Mouse (Mus musculus) erythroid progenitor cell, adult 5-6 weeks (primary cell): ENCODE results near the gene Magi1. TPM values are rescaled to one million over a fixed set of nuclear protein-coding genes. Genes with fewer than 3 reads are reported as not detected.
"Not testable (repeated sequence)": the region's sequence is repeated elsewhere in the genome, so short reads cannot be mapped to it uniquely, and the experiment has no call there.

ENCODE experiments used
- ATAC-seq: replicated peaks from 2 replicates; pipeline ENCODE4 v1.8.0; 2016; ENCODE audit warnings: moderate number of reproducible peaks, mild to moderate bottlenecking, moderate TSS enrichment, inconsistent platforms; ENCODE audit not compliant: poor library complexity, low FRiP score, severe bottlenecking
- total RNA-seq, 2 experiments: library from RNA; stranded (forward) in 1 of 2; stranded (reverse) in 1 of 2; fragments of 150-400 nt in 1 of 2; fragments of 186-747, 209-891 nt in 1 of 2; gene quantifications; 2 replicates each; pipeline versions ENCODE4 v1.2.3 to v1.2.4; 2015 to 2017; ENCODE audit warnings: low replicate concordance in 2 of 2

Magi1 gene
- total RNA-seq, 2 experiments from 2014 or later: not detected

DNA sequence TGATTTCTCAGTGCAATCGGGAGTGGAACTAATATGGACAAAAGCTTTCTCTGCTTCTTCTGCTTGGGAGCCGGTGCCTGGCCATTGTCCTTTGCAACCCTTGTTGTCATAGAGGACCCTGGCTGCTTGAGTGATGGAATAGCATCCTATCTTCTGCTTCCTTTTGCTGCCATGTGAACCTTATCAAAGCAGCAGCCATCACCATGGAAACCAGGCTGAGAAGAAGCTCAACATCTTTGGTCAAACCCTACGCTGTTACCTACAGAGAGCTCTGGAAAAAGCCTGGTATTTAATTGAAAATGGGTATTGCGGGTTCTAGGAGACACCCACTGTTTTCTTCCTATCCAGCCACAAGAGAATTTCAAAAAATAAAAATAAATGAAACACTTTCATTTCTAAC lies 263.2 kb downstream of the Magi1 start:
- no peak for ATAC-seq

DNA sequence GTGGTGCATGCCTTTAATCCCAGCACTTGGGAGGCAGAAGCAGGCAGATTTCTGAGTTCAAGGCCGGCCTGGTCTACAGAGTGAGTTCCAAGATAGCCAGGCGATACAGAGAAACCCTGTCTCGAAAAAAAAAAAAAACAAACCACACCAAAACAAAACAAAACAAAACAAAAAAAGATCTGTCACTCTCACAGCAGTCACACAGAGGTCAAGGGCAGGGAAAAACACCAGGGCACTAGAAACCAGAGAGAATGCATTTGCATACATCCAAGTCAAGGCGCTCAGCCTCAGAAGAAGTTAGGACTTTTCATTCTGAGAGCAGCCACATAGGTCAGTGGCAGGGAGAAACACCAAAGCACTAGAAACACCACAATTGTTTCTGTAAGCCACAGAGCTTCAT lies 263.8 kb downstream of the Magi1 start:
- ATAC-seq: no peak

DNA sequence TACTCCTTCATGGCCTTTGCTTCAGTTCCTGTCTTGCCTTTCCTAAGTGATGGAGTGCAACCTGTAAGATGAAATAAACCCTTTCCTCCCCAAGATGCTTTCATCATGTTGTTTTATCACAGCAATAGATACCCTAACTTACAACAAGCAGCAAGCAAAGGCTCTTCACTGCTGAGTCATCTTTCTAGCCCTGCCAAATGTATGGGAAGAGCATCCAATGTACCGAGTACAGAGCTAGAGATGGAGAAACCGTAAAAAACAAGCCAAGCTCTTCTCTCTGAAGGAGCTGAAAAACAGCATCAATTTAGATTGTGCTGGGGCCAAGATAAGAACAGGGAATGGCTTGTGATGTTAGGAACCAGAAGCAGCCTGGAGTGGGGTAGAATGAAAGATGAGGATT lies 270.0 kb downstream of the Magi1 start:
- ATAC-seq: no peak

DNA sequence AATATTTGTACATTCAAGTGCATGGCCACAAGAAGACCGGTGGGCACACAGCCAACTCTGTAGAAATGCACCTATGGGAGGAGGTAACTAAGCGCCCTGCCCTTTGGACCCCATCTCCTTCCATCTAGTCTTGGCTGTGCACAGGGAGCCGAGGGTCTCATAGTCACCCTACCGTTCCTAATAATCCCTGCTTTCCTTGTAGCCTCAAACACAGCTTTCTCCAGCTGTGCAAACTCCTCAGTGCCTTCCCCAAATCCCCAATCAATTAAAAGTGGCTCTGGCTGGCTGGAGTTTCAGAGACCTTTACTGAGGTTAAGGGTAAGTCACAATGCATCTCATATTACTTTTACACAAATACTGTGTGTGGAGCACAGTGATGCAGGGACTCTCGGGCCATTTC lies 271.8 kb downstream of the Magi1 start:
- no peak for ATAC-seq

DNA sequence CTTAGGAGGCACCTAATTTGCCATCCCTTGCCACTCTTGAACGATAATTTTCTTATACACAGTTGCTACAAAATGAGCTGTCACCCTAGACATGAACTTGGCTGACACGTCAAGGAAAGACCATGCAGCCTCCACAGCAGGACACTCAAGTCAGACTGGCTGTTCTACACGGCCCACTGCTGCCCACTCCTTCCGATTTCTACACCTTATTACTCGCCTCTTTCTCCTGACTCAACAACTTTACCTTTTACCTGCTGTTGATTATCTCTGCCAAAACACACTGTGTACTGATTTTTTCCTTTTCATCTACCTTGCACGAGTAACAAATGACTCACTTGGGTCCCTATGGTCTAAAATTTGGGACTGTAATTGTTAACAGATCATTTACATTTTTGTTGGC lies 272.2 kb downstream of the Magi1 start:
- no peak for ATAC-seq

DNA sequence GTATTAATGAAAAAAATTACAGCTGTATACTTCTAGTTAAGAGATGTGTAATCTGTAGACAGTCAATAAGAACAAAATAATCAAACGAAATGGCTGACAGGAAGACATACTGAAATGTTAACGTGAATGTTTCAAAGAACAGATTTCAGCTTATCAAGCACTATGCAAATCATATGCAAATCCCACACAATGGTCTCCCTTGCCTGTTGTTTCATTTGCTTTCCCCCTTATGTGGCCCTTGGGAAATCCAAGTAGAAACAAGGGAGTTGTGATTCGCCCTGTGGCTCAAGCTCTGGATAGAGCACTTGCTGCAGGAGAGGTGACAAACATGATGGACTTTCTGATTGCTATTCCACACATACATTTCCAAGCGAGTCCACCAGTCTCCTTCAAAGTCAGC lies 275.1 kb downstream of the Magi1 start:
- no peak for ATAC-seq

DNA sequence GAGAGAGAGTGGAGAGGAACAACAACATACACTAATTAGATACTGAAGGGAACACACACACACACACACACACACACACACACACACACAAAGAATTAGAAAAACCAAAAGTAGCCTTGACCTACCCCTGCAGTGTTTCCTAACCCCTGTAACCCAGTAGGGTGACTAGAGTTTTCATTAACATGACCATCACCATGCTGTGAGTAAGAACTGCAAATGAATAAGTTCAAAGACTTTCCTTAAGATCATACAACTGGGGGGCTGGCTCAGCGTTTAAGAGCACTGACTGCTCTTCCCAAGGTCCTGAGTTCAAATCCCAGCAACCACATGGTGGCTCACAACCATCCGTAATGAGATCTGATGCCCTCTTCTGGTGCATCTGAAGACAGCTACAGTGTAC lies 280.1 kb downstream of the Magi1 start:
- ATAC-seq: not testable (repeated sequence)

DNA sequence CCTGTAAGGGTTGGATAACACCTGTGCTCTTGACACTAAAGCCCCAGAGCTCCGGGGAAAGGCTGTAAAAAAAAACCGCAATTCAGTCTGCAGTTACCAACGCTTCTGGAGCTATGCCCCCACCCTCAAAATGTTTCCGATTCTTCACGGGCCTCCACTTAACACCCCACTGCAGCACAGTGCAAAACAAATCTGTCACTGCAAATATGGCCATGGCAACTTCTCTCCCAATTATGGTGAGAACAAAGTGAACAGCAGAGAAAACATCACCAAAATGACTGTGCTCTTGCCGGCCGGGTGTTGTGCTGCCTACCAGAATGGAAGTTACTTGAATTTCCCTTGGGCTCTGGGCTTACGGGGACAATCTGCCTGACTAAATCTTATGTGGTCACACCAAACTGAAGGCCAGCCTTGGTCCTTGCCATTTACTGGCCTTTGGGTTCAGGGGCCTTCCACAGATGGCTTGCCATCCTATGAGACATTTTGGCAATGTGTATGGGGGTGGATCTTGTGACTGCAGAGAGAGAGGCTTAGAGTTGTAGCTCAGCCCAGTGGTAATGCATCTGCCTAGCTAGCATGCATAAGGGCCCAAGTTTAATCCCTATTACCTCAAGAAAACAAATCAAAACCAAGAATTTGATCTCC lies 286.8 kb downstream of the Magi1 start:
- ATAC-seq: no peak

DNA sequence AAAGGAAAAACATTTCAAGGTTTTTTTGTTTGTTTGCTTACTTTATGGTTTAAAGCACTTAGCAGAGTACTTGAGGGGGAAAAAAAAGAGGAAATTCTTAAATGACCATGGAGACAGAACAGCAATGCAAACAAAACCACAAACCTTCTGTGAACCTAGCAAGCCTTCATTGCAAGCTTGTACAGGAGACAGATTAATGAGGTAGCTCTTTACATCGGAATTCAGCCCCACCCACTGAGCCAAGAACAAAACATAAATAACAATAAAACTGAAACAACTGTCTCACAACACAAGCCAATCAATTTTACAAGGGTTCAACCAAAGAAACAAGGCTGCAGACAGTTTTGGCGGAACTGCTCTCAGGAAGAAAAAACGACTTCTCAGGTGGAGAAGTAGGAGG lies 296.2 kb downstream of the Magi1 start:
- no peak for ATAC-seq

DNA sequence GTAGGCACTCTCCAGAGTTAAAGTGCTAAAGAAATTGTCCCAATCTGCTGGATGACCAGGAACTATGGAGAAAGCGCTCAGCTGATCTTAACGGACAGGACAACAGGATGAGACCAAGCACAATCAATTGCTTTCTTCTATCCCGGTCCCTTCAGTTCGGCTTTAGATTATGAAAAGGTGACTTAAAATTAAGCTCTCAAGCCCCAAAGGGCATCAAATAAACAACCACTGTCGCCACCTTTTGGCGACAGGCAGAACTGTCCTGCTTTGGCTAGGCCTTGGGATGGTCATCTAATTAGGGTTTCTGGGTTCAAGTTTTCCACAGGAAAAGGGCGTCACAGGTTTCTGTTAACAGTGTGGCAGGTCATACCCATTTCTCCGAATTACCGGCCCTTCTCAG lies 298.6 kb downstream of the Magi1 start:
- ATAC-seq: no peak

DNA sequence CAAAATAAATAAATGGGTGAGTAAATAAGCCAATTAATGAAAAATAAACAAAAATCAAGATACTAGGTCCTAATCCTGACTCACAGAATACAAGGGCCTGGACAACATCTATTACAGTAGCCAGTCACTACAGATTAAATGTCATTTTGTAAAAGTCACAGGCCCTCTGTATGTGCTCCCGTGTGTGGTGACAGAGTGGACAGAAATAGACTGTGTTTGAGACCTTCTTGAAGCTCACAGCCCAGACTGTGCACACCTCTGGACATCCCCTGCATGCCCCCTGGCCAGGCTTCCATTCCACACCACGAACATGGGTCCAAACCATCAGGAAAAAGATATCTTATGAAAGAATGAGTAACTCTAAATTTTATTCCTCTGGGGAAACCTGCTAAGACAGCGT lies 300.2 kb downstream of the Magi1 start:
- no peak for ATAC-seq

DNA sequence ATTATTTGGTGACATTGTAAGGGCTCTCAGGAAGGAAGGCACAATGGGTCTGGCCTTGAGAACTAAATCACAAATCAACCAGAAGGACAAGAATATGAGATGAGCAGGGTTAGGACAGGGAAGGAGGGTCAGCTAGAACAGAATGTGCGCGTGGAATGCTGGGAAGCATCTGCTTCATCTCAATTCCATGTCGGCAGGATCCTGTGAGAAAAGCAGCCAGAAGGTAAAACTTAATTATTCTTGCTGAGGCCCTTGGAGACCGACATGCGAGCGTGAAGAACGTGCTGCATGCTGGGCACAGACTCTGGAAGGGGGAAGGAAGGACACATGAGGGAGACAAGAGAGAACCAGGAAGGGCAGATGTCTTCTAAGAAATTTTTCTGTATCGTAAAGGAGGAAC lies 302.5 kb downstream of the Magi1 start:
- ATAC-seq: no peak

DNA sequence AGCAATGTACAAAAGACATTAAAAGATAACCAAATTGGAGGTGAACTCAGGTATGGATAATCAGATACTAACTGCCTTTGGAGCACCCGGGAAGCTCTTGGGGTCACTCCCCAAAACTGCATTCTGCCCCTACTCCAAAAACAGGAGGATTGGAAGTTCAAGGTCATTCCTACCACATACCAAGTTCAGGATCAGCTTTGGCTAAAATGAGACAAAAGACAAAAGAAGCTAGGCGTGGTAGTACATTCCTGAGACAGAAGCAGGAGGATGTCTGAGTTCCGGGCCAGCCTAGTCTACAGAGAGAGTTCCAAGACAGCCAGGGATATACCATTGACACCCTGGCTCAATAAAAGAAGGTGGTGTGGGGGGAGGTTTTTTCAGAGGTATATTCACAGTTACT lies 304.5 kb downstream of the Magi1 start:
- no peak for ATAC-seq

DNA sequence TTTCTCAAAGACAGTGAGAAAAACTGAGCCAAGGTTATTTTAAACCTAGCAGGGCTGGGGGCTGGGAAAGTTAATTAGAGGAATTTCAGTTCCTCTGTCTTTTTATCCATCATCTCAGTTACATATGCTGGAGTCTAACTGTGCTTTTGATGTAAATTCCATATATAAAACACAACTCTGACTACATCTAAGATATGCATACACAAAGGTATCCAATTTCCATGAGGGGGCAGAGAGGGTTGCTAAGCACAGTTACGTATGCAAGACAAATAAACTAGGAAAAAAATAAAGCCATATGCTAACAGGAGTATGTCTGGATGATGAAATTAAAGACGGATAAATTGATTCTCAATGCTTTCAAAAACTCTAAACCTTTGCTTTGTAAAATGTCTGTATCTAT lies 315.0 kb downstream of the Magi1 start:
- no peak for ATAC-seq

DNA sequence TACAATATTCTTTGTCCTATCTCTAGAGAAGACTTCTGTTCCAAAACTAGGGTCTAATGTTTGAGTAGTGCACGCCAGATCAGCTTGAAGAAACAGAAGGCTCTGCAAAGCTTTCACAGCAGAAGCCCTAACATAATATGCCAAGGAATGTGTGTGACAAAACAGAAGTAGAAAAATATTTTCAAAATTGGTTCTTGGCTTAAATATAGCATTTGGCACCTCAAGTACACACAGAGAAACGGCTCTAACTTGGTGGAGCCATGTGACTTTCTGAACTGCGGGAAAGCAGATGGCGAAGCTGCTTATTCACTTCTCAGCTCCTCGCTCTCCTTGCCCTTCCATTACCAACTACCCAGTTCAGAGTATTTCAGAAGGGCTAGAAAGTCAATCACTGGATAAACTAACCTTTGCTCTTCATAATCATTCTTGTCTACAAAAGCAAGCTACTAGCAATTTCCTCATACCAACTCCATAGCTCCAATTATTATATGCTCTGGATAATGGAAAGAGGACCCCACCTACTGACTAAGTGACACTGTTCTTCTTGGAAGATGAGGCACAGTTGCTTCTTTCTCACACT lies 320.9 kb downstream of the Magi1 start:
- no peak for ATAC-seq

DNA sequence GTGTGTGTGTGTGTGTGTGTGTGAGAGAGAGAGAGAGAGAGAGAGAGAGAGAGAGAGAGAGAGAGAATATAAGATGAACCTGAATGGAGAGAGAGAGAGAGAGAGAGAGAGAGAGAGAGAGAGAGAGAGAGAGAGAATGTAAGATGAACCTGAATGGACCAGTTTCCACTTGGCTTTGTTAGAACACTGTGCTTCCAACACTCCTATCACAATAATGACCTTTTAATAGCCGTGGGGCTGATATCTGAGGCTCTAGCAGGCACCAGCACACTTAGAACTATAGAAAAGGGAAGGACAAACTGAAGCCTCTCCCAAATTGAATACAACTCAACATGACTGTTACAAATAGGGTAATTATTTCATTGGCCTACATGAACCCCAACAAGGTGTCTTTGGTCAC lies 321.9 kb downstream of the Magi1 start:
- no peak for ATAC-seq

DNA sequence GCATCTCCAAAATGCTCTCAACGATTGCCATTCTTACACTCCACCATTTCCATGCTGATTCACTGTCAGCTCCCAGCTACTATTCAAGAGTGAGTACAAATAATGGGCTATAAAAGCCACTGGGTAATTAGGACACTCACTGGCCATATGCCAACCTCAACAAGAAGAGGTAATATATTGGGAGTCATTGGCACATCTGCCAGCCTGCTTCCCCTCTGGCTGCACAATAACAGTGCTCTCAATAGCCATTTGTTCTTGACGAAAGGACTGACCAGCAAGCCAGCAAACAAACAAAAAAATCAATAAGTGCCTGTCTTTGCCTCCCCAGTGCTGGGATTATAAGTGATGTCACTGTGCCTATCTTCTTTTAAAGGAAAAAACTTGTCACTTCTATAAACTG lies 326.5 kb downstream of the Magi1 start:
- no peak for ATAC-seq

DNA sequence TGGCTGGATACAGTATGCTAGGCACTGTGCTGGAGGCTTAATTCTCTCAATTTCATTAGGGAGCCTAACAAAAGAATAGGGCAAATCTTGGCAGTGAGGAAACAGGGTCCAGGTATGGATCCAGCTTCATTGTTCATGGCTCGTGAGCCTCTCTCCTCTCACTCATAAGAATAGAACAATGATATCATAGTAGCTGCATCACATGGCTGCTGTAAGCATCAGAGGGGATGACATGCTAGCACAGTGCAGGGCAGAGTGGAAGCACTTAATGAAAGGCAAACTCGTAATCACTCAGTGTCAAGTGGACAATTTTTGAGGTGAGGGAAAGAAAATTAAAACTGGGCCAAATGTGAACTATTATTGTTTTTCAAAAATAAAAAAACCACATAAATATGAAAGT lies 337.1 kb downstream of the Magi1 start:
- no peak for ATAC-seq

DNA sequence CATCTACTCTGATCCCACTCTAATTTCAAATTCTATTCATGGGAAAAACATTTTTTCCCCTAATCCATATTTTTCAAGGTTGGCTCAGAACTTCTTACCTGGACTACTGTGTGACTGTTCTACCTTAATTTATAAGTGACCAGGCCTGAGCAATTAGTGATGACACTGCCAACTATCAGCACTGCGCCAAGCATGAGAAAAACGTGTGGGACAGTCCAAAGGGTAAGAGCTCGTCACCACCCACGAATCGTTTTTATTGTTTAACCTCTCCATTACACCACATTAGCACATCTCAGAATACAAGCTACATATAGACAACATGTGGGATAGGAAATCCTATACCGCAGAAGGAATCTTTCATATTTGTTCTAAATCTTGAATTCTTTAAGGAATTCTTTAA lies 347.4 kb downstream of the Magi1 start:
- no peak for ATAC-seq

DNA sequence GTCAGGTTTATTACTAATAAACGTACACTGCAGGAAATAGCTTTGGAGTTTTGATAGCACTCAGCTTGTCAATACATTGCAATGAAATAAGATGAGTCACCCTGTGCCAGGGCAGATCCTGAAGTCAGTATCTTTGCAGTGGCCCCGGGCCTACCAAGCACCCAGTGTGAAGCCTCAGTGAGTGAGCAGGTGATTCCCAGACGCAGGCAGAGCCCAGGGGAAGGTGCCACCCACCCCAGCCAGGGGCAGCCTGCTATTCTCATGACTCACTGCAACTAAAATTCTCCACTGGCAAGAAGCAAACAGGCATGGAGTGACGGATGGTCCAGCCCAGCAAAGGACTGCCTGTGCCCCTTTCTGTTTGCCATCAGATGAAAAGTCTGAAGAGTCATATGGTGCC lies 347.9 kb downstream of the Magi1 start:
- no peak for ATAC-seq

DNA sequence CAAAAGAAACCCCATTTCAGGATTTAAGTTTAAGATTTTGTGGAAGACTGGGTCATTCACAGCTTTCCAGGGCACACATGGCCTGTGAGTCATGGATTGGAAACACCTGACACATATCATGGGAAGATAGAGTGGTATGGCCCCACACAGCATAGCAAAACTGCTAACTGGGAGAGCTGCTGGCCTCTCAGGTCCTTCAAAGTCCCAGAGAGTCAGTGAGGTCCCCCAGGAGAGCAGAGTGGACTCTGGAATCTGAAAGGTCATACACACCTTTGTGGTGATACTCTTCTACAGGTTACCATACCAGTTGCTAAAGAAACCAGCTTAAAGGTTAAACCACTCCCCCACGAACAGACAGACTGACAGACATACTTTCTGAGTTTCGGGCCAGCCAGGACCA lies 349.0 kb downstream of the Magi1 start:
- no peak for ATAC-seq

DNA sequence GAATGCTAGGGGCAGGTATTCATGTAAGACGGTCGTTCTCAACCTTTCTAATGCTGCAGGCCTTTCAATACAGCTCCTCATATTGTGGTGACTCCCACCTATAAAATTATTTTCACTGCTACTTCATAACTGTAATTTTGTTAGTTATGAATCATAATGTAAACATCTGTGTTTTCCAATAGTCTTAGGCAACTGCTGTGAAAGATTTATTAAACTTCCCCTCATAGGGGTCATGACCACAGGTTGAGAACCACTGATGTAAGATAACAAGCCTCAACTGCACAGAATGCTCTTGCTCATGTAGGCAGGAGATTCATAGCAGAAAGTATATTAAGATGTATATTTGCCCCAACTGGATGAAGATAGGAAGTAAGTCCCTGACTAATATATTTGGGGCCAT lies 359.1 kb downstream of the Magi1 start:
- ATAC-seq: no peak
